Mouse (Mus musculus) stomach, postnatal 0 days (tissue): ENCODE results near the gene Nploc4.

Experiments used
- CTCF ChIP-seq: IDR thresholded peaks from 2 replicates; pipeline ENCODE4 v1.5.1; 2016; ENCODE audit warnings: antibody characterized with exemption, low read depth, mild to moderate bottlenecking, moderate library complexity
- EP300 ChIP-seq: optimal IDR thresholded peaks from 2 replicates; pipeline ENCODE3; 2016; ENCODE audit warnings: antibody characterized with exemption

DNA sequence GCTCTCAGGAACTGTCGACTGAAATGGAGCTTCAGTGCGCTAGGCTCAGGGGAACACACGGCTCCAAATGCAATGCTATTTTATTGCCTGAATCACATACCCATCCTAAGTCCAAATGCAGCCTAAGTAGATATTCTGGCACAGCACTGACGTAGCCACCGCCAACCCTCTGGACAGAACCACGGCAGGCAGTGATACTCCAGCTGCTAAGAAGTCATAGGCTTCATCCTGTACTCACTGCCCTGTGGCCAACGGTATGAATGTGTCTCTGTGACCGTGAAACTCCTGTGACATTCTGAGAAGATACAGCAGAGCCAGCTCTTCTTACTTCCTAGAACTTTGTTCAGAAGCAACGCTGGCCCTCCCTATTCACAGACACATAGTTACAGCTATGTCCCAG, 48.9 kb downstream of the Nploc4 start:
- TF ChIP-seq CTCF (no peak), EP300 (no peak)
